Mouse (Mus musculus) spleen, adult 2 months (tissue): ENCODE data around the gene Pcnx3. TPM values are rescaled to one million over a fixed set of nuclear protein-coding genes. Genes with fewer than 3 reads are reported as not detected.

ENCODE experiments used
- DNase-seq, 2 experiments: peaks; one replicate each; pipeline versions ENCODE4 v3.0.0 to v3.0.0-alpha.2; 2012 to 2021; ENCODE audit warnings: low spot score in 2 of 2, low read depth in 1 of 2
- H3K27ac ChIP-seq: fragments of 200-500 bp; 2 replicates; pipeline ENCODE4 v1.5.1; 2012; ENCODE audit warnings: low read length, inconsistent platforms; ENCODE audit not compliant: insufficient read depth
- H3K27me3 ChIP-seq: fragments of 200-500 bp; 2 replicates; pipeline ENCODE4 v1.6.1; 2012; ENCODE audit warnings: mild to moderate bottlenecking, moderate library complexity, low read length, inconsistent platforms; ENCODE audit not compliant: control insufficient read depth, insufficient read depth
- H3K36me3 ChIP-seq: fragments of 200-500 bp; 2 replicates; pipeline ENCODE4 v1.6.1; 2012; ENCODE audit warnings: mild to moderate bottlenecking, low read length, inconsistent platforms; ENCODE audit not compliant: control insufficient read depth, insufficient read depth
- H3K4me1 ChIP-seq: fragments of 200-500 bp; 2 replicates; pipeline ENCODE4 v1.6.1; 2011; ENCODE audit warnings: inconsistent platforms; ENCODE audit not compliant: control insufficient read depth, insufficient read depth, insufficient read length
- H3K4me3 ChIP-seq: fragments of 200-500 bp; 2 replicates; pipeline ENCODE4 v1.5.1; 2011; ENCODE audit warnings: mild to moderate bottlenecking, inconsistent platforms; ENCODE audit not compliant: insufficient read depth, insufficient read length; ENCODE audit errors: extremely low read depth
- CTCF ChIP-seq: fragments of 200-500 bp; IDR thresholded peaks from 2 replicates; pipeline ENCODE4 v1.5.1; 2011; ENCODE audit warnings: mild to moderate bottlenecking, inconsistent platforms; ENCODE audit not compliant: insufficient read depth, insufficient read length, insufficient replicate concordance; ENCODE audit errors: extremely low read depth
- POLR2A ChIP-seq: fragments of 200-500 bp; IDR thresholded peaks from 2 replicates; pipeline ENCODE4 v1.6.1; 2011; ENCODE audit warnings: low read depth, low read length, inconsistent platforms
- WGBS: fragments of 180-500 bp; shearing (Covaris S2); methylation state at CpG from one replicate; pipeline ENCODE4 v1.1.7; 2018; 5-methylcytosine and 5-hydroxymethylcytosine counted together
- polyA plus RNA-seq: library from polyadenylated mRNA; depleted of rRNA; stranded (reverse); fragments of >200 nt; gene quantifications from 2 replicates; pipeline ENCODE4 v1.2.3, GENCODE M21; 2012

Gene Pcnx3
- polyA plus RNA-seq, 1 experiment = 195 TPM

DNA sequence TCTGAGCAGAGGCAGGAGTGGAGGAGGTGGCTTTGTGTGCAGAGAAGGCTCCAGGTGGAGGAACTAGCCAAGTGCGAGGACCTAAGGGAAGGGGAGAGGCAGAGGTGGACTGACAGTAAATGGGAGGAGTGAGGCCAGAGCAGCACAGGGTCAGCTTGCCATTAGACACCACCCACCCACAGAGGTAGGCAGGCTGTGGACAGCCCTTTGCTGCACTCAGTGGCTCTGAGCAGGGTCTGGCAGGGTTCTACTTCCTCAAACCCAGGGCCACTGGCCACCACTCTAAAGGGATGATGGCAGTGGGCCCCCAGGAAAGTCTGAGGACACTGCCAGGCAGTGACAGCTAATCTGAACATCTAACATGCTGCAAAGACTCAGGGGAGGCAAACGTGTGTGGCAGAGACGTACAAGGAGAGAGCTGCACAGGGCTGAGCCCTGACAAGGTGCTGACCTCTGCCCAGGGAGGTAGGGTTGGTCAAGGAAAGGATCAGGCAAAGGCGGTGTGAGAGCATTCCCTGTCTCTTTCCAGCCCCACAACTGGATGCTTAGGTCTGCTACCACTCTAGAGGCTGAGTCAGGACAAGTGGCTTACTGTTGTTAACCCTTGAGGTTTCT lies 35.3 kb upstream of the Pcnx3 start:
- H3K27me3 ChIP-seq = no peaks in the 10 kb centered on the region
- peak overlapping the region; percentile 90 for H3K27ac ChIP-seq
- DNase-seq = no peak
- peaks cover 33% of the 10 kb centered on the region for H3K36me3 ChIP-seq
- TF ChIP-seq POLR2A (no peak), CTCF (no peak)
- WGBS = 38% methylated on average over 4 of the region's 4 CpGs
- peak overlapping the region; percentile 83 for H3K4me3 ChIP-seq
- peaks cover 23% of the 10 kb centered on the region; the same call in 1 of the 2 replicates for H3K4me1 ChIP-seq

DNA sequence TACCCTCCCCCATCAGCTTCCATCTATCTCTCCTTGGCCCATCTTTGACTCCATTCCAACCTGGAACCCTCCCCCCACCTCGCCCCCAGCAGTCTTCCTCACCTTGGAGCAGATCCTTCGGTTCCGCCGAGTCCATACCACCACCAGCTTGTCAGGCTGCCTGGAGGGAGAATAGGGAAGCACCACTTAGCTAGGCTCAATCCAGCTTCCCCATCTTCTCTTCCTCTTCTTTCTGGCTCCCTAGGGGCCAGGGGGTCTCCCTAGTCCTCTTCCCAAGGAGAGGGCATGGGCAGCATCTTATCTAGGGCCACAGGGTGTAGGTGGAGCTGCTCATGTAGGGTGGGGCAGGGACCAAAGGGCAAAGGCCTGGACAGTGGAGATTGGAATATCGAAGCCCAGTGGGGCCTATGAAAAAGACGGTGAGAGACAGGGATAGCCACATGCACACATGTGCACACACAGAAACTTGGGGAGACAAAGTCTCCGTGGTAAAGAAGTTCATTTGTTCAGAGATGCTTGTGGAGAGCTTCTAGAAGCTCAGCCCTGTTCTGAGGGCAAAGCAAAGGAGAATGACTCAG lies 34.2 kb upstream of the Pcnx3 start:
- 82% methylated on average over 7 of the region's 7 CpGs for WGBS
- DNase-seq = no peak
- peaks cover 15% of the 10 kb centered on the region; the same call in 1 of the 2 replicates for H3K4me1 ChIP-seq
- no peaks in the 10 kb centered on the region for H3K27me3 ChIP-seq
- no peak overlapping the region for H3K4me3 ChIP-seq
- no peak for TF ChIP-seq CTCF
- TF ChIP-seq POLR2A = no peak
- peak overlapping the region; percentile 1; the same call in 1 of the 2 replicates for H3K27ac ChIP-seq
- H3K36me3 ChIP-seq = peaks cover 40% of the 10 kb centered on the region

DNA sequence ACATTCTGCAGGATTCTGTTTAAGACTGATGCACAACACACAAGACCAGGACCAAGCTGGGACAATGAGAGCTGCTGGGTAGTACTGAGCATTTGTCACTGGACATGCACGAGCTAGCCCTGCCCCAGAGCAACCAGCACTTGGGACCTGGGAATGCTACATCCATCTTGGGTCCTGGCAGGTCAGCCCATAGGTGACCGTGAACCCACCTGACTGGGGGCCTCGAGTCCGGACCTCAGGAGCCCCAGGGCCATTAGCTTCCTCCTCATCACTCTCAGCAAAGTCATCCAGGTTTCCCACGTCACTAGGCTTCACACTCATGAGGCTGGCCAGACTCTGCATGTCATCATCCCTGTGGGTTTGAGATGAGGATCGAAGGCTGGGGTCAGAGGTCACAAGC lies 32.5 kb upstream of the Pcnx3 start:
- H3K36me3 ChIP-seq = peaks cover 44% of the 10 kb centered on the region
- TF ChIP-seq POLR2A = no peak
- TF ChIP-seq CTCF = no peak
- H3K4me3 ChIP-seq = no peak overlapping the region
- no peaks in the 10 kb centered on the region for H3K27me3 ChIP-seq
- no peak overlapping the region for H3K27ac ChIP-seq
- 97% methylated on average over 6 of the region's 6 CpGs for WGBS
- DNase-seq = no peak
- peaks cover 7% of the 10 kb centered on the region; the same call in 1 of the 2 replicates for H3K4me1 ChIP-seq

DNA sequence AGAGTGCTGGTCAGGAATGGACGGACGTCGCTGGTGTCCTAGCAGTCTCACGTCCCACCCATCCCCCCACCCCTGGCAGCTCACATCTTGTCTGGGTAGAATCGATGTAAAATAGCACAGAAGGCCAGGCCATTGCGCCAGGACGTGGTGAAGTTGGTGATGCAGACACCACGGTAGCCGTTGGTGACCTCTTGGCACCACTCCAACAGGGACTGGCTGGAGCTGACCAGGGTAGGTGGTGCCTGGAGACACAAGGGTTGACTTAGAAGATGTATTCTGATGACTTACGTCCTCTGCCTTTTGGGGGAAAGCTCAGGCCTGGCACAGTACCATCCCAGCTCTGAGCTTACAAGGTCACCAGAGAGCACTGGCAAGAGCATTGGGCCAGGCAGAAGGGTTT lies 28.2 kb upstream of the Pcnx3 start:
- H3K27ac ChIP-seq = no peak overlapping the region
- no peak overlapping the region for H3K4me3 ChIP-seq
- TF ChIP-seq POLR2A = no peak
- WGBS = 88% methylated on average over 10 of the region's 10 CpGs
- DNase-seq = no peak
- no peaks in the 10 kb centered on the region for H3K27me3 ChIP-seq
- peaks cover 13% of the 10 kb centered on the region; the same call in 1 of the 2 replicates for H3K4me1 ChIP-seq
- H3K36me3 ChIP-seq = peaks cover 47% of the 10 kb centered on the region

DNA sequence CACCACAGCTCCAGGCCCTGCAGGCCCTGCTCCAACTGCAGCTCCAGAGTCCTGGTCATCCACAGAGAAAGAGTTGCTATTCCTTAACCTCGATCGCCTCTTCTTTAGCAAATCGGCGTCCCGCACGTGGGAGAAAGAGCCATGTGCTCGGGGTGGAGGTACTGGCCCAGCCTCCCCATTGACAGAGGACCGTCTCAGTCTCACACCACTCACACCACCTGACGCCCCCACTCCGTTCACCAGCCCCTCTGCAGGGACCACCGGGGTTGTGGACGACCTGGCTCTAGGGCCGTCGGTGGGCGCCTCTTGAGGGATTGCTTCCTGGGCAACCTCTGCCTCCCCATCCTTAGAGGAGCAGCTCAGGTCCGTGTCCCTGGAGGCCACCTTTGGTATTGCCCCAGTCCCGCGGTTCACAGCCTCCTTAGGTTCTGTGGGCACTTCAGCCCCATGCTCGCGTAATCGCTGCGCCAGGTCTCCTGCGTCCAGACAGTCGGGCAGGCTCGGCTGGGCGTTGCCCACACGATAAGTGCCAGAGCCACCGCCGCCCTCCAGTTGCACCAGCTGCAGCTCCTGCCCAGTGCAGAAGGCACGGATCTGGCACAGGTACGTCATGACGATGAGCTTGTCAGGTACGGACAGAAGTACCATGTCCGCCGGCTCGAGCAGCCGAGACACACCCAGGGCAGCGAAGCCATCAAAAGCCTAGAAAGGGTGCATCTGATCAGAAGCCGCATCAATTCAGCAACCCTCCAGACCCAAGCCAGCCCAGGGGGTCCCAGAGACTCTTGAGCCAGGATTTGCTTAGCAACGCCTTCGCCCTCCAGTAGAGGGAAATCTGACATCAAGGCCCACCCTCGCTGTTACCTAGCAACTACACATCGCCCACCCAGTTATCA lies 27.3 kb upstream of the Pcnx3 start:
- TF ChIP-seq CTCF = no peak
- TF ChIP-seq POLR2A = no peak
- peaks cover 17% of the 10 kb centered on the region; the same call in 1 of the 2 replicates for H3K4me1 ChIP-seq
- no peak overlapping the region for H3K4me3 ChIP-seq
- H3K27ac ChIP-seq = no peak overlapping the region
- peaks cover 38% of the 10 kb centered on the region for H3K36me3 ChIP-seq
- WGBS = 86% methylated on average over 43 of the region's 43 CpGs
- DNase-seq = no peak
- H3K27me3 ChIP-seq = no peaks in the 10 kb centered on the region

DNA sequence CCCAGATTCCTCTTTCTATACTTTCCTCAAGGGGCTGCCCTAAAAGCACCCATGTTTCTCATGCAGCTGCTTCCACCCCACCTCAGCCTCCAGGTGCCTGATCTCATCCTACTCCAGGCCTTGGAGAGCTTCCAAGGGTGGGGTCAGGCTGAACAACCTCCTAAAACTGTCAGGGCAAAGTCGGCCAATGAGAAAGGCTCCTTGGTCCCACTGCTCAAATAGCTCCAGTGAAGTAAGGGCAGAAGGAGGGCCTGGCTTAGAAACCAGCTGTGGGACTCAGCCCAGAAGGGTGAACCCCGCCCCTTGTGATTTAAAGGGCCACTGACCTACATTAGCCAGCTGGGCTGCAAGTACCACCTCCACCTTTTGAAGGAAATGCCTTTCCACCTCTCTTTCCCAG lies 25.0 kb upstream of the Pcnx3 start:
- WGBS = 17% methylated on average over 2 of the region's 2 CpGs
- H3K4me3 ChIP-seq = no peak overlapping the region
- H3K27ac ChIP-seq = peak overlapping the region; percentile 30; the same call in 1 of the 2 replicates
- peaks cover 30% of the 10 kb centered on the region for H3K36me3 ChIP-seq
- no peak for TF ChIP-seq CTCF
- no peak for TF ChIP-seq POLR2A
- H3K27me3 ChIP-seq = no peaks in the 10 kb centered on the region
- peaks cover 17% of the 10 kb centered on the region; the same call in 1 of the 2 replicates for H3K4me1 ChIP-seq
- DNase-seq = no peak
